Mouse (Mus musculus) midbrain, embryonic 10.5 days (tissue): Measurements from ENCODE around the gene Safb2. TPM values are rescaled to one million over a fixed set of nuclear protein-coding genes. Genes with fewer than 3 reads are reported as not detected.
"Not testable (repeated sequence)": the region's sequence is repeated elsewhere in the genome, so short reads cannot be mapped to it uniquely, and the experiment has no call there.

Source experiments
- DNase-seq: peaks from one replicate; pipeline ENCODE4 v3.0.0-alpha.2; 2017; ENCODE audit warnings: low spot score
- H3K27ac ChIP-seq: fragments of 300-500 bp; sonication (generic); replicated peaks from 2 replicates; pipeline ENCODE4 v1.5.1; 2016; ENCODE audit warnings: mild to moderate bottlenecking
- H3K27me3 ChIP-seq: fragments of 300-500 bp; sonication (generic); 2 replicates; pipeline ENCODE4 v1.6.1; 2016; ENCODE audit warnings: low read depth, mild to moderate bottlenecking; ENCODE audit not compliant: poor library complexity, severe bottlenecking
- H3K36me3 ChIP-seq: fragments of 300-500 bp; sonication (generic); 2 replicates; pipeline ENCODE4 v1.6.1; 2016; ENCODE audit warnings: mild to moderate bottlenecking, moderate library complexity
- H3K4me1 ChIP-seq: fragments of 300-500 bp; sonication (generic); 2 replicates; pipeline ENCODE4 v1.6.1; 2016
- H3K4me3 ChIP-seq: fragments of 300-500 bp; sonication (generic); 2 replicates; pipeline ENCODE4 v1.5.1; 2016; ENCODE audit warnings: mild to moderate bottlenecking, moderate library complexity
- H3K9me3 ChIP-seq: fragments of 300-500 bp; sonication (generic); replicated peaks from 2 replicates; pipeline ENCODE4 v1.6.1; 2016; ENCODE audit warnings: mild to moderate bottlenecking
- WGBS: fragments of 180-500 bp; shearing (Covaris S2); methylation state at CpG from one replicate; pipeline ENCODE4 v1.1.7; 2016; 5-methylcytosine and 5-hydroxymethylcytosine counted together
- polyA plus RNA-seq: library from polyadenylated mRNA; unstranded; fragments of >200 nt; fragmentation: Nextera tagmentation; extraction: Ambion mirVana; gene quantifications from 2 replicates; pipeline ENCODE4 v1.2.1, GENCODE M21; 2016

Gene Safb2
- polyA plus RNA-seq, 1 experiment from 2014 or later, result 80.9 TPM

GRCm38 (mm10) chr17:56615136-56615784 lies 30.9 kb upstream of the Safb2 start:
- no peak for DNase-seq
- H3K4me3 ChIP-seq, result peak overlapping the region; percentile 84
- no peaks in the 10 kb centered on the region for H3K27me3 ChIP-seq
- peaks cover 43% of the 10 kb centered on the region for H3K4me1 ChIP-seq
- H3K9me3 ChIP-seq, result no peaks in the 10 kb centered on the region
- WGBS, result 90% methylated on average over 11 of the region's 11 CpGs
- peaks cover 64% of the 10 kb centered on the region for H3K36me3 ChIP-seq
- H3K27ac ChIP-seq, result no peak overlapping the region

DNA sequence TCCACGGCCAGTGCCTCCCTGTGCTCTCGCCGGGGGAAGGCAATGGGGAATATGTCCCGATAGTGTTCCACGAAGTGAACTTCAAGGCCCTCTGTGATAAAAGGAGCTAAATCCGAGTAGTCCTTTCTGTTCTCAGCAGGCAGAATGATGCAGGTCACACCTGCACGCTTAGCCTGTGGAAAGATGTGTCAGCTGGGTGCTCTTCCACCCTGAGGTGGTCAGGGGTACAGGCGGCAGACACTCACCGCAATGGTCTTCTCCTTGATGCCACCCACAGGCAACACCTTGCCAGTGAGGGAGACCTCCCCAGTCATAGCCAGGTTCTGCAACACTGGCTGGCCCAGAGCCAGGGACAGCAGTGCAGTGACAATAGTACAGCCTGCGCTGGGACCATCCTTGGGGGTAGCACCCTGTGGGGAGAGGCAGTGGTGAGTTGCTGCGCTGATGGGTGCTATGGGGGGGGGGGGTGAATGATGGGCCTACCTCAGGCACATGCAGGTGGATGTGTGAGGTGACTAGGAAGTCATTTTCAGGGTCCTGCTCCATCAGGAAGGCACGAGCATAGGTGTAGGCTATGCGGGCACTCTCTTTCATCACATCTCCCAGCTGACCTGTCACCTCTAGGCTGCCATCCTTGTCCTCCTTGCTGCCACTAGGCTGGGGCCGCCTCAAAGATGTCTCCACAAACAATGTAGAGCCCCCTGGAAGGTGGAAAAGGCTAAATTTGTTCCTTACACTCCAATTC lies 30.2 kb upstream of the Safb2 start:
- Histone ChIP-seq H3K27ac (peak overlapping the region; percentile 95), H3K4me3 (peak overlapping the region; percentile 84), H3K9me3 (no peaks in the 10 kb centered on the region), H3K36me3 (peaks cover 57% of the 10 kb centered on the region), H3K4me1 (peaks cover 48% of the 10 kb centered on the region), H3K27me3 (no peaks in the 10 kb centered on the region)
- WGBS, result 39% methylated on average over 14 of the region's 14 CpGs
- no peak for DNase-seq

GRCm38 (mm10) chr17:56613893-56614292 lies 29.5 kb upstream of the Safb2 start:
- H3K4me3 ChIP-seq, result peak overlapping the region; percentile 84
- peaks cover 50% of the 10 kb centered on the region for H3K36me3 ChIP-seq
- DNase-seq, H3K27me3 ChIP-seq, H3K9me3 ChIP-seq: not testable (repeated sequence)
- peak overlapping the region; percentile 95 for H3K27ac ChIP-seq
- WGBS, result under 1% methylated on average over 26 of the region's 26 CpGs
- H3K4me1 ChIP-seq, result peaks cover 53% of the 10 kb centered on the region

GRCm38 (mm10) chr17:56613236-56613844 lies 29.0 kb upstream of the Safb2 start, which contains the start of gene Rpl36:
TSS of gene Rpl36 (plus strand) at chr17:56613416.
- H3K27ac ChIP-seq, result peak within 1 kb of the TSS; percentile 95
- peak; percentile 95 for DNase-seq
- peaks cover 58% of the 10 kb centered on the region for H3K4me1 ChIP-seq
- H3K9me3 ChIP-seq, result no peaks in the 10 kb centered on the region
- under 1% methylated on average over 52 of the region's 52 CpGs for WGBS
- H3K27me3 ChIP-seq, result no peaks in the 10 kb centered on the region
- peaks cover 44% of the 10 kb centered on the region for H3K36me3 ChIP-seq
- peak within 1 kb of the TSS; percentile 84 for H3K4me3 ChIP-seq

- Histone ChIP-seq H3K36me3 (peaks cover 43% of the 10 kb centered on the region), H3K4me1 (peaks cover 66% of the 10 kb centered on the region), H3K27ac (peak overlapping the region; percentile 58; the same call in 1 of the 2 replicates), H3K4me3 (peak overlapping the region; percentile 84; the same call in 1 of the 2 replicates)
- WGBS, result 73% methylated on average over 10 of the region's 10 CpGs
- H3K9me3 ChIP-seq, H3K27me3 ChIP-seq, DNase-seq: not testable (repeated sequence)
Measured at GRCm38 (mm10) chr17:56612565-56612939, 28.2 kb upstream of the Safb2 start.

- Histone ChIP-seq H3K36me3 (peaks cover 43% of the 10 kb centered on the region), H3K9me3 (no peaks in the 10 kb centered on the region), H3K27me3 (no peaks in the 10 kb centered on the region), H3K27ac (peak overlapping the region; percentile 58), H3K4me3 (peak overlapping the region; percentile 38), H3K4me1 (peaks cover 66% of the 10 kb centered on the region)
- peak; percentile 63 for DNase-seq
- 12% methylated on average over 14 of the region's 14 CpGs for WGBS
Measured at GRCm38 (mm10) chr17:56611861-56612564, 27.6 kb upstream of the Safb2 start.

DNA sequence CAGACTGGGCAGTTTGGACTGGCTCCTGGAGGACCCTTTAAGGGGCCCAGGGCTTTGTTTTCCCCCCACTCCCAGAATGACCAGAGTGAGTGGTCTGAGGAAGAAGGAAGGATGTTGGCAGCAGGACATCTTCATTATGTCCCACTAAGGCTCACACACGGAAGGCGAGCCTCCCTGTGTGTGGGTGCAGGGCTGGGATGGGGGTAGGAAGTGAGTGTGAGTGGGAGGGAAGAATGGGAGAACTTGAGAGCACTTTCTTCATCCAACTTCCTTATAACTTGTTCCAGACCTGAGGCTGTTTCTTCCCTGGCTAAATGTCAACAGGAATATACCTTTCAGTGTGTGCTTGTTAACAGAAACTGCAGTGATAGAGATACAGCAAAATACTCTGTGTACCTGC lies 26.9 kb upstream of the Safb2 start:
- Histone ChIP-seq H3K4me1 (peaks cover 66% of the 10 kb centered on the region), H3K27me3 (no peaks in the 10 kb centered on the region), H3K27ac (no peak overlapping the region), H3K36me3 (peaks cover 43% of the 10 kb centered on the region), H3K4me3 (peak overlapping the region; percentile 21), H3K9me3 (no peaks in the 10 kb centered on the region)
- DNase-seq, result no peak
- 52% methylated on average over 2 of the region's 2 CpGs for WGBS

DNA sequence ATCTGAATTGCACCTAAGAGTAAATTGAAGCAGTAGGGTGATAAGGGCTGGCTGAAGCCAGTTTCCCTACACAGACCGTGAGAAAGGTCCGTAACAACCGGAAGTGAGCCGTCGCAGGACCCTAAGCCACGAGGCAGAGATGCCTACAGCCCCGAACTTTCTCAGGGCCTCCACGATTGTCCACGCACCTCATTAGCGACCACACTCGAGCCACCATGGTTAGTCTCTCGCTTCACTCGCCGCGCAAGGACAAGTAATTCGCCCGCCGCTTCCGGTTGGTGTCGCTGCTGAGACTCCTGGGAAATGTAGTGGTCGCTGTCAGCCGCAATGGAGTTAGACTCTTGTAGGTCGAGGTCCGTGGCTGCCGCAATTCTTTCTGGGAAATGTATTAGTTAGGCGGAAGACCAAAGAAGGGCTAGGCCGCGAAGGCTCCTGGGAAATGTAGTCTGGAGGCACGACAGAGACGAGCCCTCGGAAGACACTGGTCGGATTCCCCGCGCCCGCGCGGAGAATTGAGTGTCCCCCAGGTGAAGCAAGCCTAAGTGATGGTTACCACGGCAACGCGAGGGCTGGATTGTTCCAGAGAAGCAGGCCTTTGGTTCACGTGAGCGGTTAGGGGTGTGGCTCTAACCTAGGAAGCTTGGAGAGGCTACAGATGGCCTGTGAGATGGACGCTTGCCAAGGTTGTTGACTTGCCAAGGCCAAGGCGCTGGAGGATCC lies 25.2 kb upstream of the Safb2 start, which contains the start of gene 2410015M20Rik:
TSS of gene 2410015M20Rik (minus strand) at position 320 of the 720 bp plus-strand sequence.
- H3K4me3 ChIP-seq, result peak within 1 kb of the TSS; percentile 72
- peaks cover 43% of the 10 kb centered on the region for H3K36me3 ChIP-seq
- WGBS, result under 1% methylated on average over 44 of the region's 44 CpGs
- H3K27me3 ChIP-seq, result no peaks in the 10 kb centered on the region
- H3K9me3 ChIP-seq, result no peaks in the 10 kb centered on the region
- peak; percentile 93 for DNase-seq
- peaks cover 51% of the 10 kb centered on the region for H3K4me1 ChIP-seq
- peak within 1 kb of the TSS; percentile 89 for H3K27ac ChIP-seq

- H3K4me1 ChIP-seq, result peaks cover 44% of the 10 kb centered on the region
- no peaks in the 10 kb centered on the region for H3K9me3 ChIP-seq
- H3K27me3 ChIP-seq, result no peaks in the 10 kb centered on the region
- H3K4me3 ChIP-seq, result peak overlapping the region; percentile 72
- DNase-seq, result no peak
- 61% methylated on average over 5 of the region's 5 CpGs for WGBS
- H3K36me3 ChIP-seq, result peaks cover 45% of the 10 kb centered on the region
- peak overlapping the region; percentile 89 for H3K27ac ChIP-seq
Measured at GRCm38 (mm10) chr17:56608699-56609098, 24.3 kb upstream of the Safb2 start.

DNA sequence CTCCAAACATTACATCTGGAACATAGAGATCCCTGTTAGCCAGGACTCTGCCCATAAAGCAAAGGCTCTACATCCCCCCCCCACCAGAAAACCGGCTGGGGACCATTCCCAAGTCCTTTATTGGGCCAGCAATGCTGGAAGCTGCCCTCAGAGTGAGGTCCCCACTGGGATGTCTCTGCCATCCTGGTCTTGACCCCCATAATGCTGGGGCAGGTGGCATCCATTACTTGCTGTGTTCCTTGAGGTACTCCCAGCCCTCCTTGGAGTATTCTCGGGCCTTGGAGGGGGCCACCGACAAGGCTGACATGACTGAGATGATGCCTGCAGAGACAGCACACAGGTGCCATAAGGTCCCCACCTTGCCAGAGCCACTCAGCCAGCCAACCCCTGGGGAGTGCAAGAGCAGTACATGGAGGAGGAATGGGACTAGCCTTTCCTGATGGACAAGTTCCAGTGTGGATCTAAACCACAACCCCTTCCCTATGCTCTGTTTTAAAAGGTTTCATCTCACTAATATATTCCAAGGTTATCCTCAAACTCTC lies 23.2 kb upstream of the Safb2 start:
- no peaks in the 10 kb centered on the region for H3K27me3 ChIP-seq
- H3K36me3 ChIP-seq, result peaks cover 56% of the 10 kb centered on the region
- DNase-seq, result no peak
- no peaks in the 10 kb centered on the region for H3K9me3 ChIP-seq
- H3K4me3 ChIP-seq, result peak overlapping the region; percentile 7; the same call in 1 of the 2 replicates
- peaks cover 44% of the 10 kb centered on the region for H3K4me1 ChIP-seq
- no peak overlapping the region for H3K27ac ChIP-seq
- 83% methylated on average over 3 of the region's 3 CpGs for WGBS

DNA sequence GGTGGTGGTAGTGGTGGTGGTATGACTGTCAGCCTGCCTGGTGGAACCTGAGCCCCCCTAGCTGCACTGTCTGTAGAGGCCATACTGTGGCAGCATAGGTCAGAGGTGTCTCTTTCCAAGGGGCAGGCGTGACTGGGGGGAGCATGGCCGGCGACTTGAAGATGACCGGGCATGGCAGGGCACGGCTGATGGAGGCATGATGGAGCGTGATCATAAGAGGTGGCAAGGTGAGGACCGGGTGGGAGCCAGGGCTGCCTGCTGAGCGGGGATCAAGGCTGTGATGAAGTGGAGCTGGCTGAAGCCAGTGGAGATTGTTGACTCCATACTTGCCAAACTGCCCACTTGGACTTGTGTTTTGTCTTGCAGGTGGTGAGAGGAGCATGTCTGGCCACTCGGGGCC lies 21.0 kb upstream of the Safb2 start:
- Histone ChIP-seq H3K27ac (no peak overlapping the region), H3K4me3 (no peak overlapping the region), H3K4me1 (peaks cover 25% of the 10 kb centered on the region), H3K36me3 (peaks cover 78% of the 10 kb centered on the region), H3K9me3 (no peaks in the 10 kb centered on the region), H3K27me3 (no peaks in the 10 kb centered on the region)
- no peak for DNase-seq
- 93% methylated on average over 9 of the region's 9 CpGs for WGBS
